Mouse (Mus musculus) gastrocnemius, postnatal 36 days (tissue): ENCODE data around the gene Akt1s1. TPM values are rescaled to one million over a fixed set of nuclear protein-coding genes. Genes with fewer than 3 reads are reported as not detected.
A peak's percentile ranks its signal among the peaks of the same experiment; 100 is the strongest.

Source experiments
- DNase-seq, 2 experiments: peaks; one replicate each; pipeline ENCODE4 v3.0.0; 2022
- intact Hi-C: fragments of 180-260 bp; cut with DNase I; formaldehyde crosslinking; loops from one replicate; pipeline ENCODE4 v1.15.1; 2025
- long read RNA-seq, 2 experiments: library from polyadenylated mRNA; stranded (forward); transcript quantifications; one replicate each; pipeline ENCODE4 v2.0.0; 2021
- total RNA-seq, 2 experiments: library from RNA; stranded (reverse); gene quantifications; 2 replicates each; pipeline ENCODE4 v1.2.3; 2021

The Akt1s1 gene
- 100 to 1,000 TPM; 111 to 122 TPM for total RNA-seq
- long read RNA-seq, experiment 1, transcript Akt1s1-203 (5 exons, 1,160 nt), result minor isoform, 6 of 61 reads
- long read RNA-seq, experiment 1, transcript Akt1s1-204 (5 exons, 1,812 nt), result major isoform, 35 of 61 reads
- long read RNA-seq, experiment 1, partial matches to known transcripts, result 6 of 61 reads
- long read RNA-seq, experiment 1, other reads (novel, unspliced or antisense), result 14 of 61 reads
- long read RNA-seq, experiment 2, transcript Akt1s1-203 (5 exons, 1,160 nt), result minor isoform, 13 of 90 reads
- long read RNA-seq, experiment 2, transcript Akt1s1-204 (5 exons, 1,812 nt), result major isoform, 41 of 90 reads
- long read RNA-seq, experiment 2, partial matches to known transcripts, result 9 of 90 reads
- long read RNA-seq, experiment 2, other reads (novel, unspliced or antisense), result 26 of 90 reads

DNA sequence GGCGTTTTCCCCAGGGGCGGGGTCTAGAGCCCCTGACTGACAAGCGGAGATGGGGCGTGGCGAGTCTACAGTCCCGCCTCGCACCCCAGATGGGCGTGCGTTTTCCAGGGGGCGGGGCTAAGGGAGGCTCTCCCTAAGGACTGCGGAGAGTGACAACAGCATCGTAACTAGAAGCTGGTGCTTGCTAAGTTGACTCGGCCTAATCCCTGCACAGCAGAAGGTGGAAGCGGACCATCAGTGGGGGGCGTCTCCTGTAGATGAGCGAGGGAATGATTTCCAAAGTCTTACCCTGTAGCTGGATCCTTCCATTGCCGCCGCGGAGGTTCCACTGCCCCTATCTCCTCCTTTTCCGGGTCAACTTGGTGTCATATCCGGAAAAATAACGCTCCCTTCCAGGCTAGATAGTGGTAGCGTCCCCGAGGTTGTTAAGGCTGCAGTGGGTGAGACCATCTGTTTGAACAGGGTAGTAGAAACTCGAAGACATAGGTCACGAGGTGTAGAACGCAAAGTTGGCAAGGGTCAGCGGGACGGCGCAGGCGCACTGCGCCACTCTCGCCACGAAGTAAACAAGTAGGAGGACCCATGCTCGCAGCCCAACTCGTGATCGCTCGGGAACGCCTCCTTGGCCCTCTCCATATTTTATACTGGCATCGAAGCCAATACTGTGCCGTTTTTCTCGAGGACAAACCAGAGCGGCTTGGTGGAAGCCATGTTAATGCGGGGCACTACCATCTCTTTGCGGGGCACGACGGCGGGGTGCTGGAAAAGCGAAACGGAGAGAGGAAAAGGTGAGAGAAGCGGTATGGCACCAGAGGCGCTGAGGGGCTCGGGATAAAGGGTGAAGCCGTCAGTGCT lies at the start of gene Akt1s1, which contains the start of gene Tbc1d17:
Akt1s1 (plus strand) TSS at position 431 of the 855 bp plus-strand sequence.
Tbc1d17 (minus strand) TSS at position 519 of the 855 bp plus-strand sequence.
- DNase-seq, result peak; percentile 99
- intact Hi-C loops, result no loop called here

DNA sequence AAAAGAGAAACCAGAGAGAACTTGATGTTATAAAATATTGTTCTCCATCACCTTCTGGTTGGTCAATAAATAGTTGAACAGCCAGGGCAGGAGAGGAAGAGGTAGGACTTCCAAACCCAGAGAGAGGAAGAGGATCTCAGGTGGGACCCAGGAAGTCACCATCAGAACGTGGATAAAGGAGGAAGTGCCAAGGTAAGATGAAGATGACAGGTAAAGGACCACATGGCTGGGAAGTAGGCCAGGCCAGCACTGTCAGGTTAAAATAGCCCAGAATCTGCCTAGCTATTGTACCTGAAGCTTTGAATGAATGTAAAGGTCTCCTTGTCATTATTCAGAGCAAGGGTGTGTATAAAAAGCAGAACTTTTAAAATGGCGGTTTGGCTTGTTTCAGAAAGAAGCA lies 39.9 kb upstream of the Akt1s1 start:
- intact Hi-C loops, result no loop called here
- DNase-seq, result no peak

DNA sequence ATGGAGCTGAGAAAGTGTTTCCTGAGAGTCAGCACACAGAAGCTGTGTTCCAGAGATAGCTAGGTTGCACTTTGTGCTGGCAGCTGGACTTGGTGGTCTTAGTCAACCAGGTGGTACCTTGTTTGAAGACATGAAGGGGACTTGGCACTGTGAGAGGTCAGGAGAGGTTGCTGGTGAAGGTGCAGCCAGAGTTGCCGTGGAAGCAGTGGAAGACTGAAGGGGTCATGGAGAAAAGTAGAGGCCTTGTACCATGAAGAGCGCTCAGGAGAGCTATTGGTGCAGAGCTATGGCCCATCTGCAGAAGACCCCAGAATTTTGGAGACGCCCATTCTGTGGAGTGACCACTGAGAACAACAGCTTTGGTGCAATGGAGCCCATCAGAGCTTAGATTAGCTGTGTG lies 39.3 kb upstream of the Akt1s1 start:
- intact Hi-C loops, result no loop called here

DNA sequence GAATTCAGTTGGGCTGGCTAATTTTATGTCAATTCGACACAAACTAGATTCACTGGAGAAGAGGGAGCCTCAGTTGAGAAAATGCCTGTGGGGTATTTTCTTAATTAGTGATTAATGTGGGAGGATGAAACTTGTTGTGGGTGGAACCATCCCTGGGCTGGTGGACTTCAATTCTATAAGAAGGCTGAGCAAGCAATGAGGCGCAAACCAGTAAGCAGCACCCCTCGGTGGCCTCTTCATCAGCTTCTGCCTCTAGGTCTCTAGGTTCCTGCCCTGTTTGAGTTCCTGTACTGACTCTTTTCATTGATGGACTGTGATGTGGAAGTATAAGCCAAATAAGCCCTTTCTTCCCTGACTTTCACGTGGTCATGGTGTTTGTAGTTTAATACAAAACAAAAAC lies 38.4 kb upstream of the Akt1s1 start:
- no peak for DNase-seq
- intact Hi-C loops, result loop anchor here (5.0 kb wide), 1 partner anchor 53 kb away; no protein-coding TSS in a partner anchor

More for the DNA sequence above, 39.3 kb upstream of the Akt1s1 start:
- DNase-seq, result no peak

DNA sequence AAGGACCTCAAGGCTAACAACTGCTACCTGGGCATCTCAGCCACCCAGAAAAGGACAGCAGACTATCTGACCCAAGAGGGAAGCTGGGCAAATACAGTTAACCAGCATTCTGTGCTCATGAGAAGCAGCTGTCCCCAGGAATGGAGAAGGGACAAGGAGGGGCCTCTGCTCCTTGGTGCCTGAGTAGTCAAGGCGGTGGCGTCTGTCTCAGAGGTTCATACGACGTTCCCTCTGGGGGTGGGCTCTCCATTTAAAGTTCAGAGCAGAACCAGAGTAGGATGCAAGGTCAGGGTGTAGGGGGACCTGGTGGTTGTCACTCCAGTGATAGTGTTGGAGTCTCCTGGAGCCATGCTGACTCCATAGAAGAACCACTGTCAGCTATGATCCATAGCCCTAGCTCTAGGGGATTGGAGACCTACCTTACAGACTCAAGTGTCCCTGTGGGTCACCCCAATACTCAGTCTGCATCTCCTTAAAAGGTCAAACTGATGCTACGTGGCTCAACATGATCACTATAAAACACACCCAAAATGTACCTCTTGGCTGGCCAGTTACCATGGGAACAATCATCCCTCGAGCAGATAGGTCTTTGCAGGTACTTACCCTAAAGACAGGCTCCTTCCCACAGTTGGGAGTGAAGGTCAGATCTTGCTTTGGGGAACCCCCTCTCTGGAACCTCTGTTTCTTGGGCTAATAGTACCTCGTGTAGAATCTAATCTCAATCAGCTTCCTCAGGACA lies 37.8 kb upstream of the Akt1s1 start:
- DNase-seq, result no peak
- intact Hi-C loops, result loop anchor here (5.0 kb wide), 1 partner anchor 54 kb away; no protein-coding TSS in a partner anchor

DNA sequence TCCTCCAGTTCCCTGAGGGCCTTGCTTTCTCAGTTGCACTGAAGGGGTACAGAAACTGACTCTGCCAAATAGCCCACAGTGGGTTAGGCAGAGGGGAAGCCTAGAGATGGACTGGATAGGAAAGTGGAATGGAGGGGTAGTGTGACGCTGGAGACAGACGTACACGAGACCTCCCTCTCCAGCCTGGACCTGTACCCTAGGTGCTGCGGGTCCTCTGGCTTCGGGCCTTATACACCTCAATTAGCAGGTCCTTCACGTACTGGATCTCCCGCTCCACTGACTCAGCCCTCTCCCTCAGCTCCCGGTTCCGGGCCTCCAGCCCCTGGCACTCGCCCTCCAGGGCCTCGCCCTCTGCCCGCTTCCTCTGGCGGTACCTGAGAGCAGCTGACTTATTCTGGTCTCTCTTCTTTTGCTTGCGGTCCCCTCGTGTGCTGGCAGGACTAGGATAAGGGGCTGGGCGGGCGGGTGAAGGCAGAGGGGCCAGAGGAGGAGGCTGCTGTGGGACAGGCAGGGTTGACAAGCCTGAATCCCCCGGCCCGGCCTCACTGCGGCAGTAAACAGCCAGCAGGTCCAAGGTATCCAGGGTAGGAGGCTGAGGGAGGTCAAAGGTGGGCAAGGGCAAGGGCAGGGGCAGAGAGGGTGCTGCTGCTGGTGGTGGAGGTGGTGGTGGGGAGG lies 36.0 kb upstream of the Akt1s1 start:
- DNase-seq, result no peak
- intact Hi-C loops, result loop anchor here (5.0 kb wide), 1 partner anchor 55 kb away; no protein-coding TSS in a partner anchor

DNA sequence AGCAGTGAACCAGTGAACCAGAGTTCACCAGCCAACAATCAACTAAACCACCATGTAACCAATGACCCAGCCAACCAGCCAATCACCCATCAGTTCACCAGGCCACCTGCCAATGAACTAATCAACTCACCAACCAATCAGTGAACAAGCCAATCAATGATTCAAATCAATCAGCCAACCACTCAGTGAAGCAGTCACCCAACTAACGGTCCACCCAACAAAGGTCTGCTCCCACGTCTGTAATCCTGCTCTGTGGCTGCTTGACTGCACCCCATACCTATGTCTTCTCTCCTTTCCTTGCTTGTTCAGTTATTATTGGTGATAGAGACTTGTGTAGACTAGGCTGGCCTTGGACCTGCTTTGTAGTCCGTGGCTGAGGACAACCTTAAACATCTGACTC lies 34.8 kb upstream of the Akt1s1 start:
- intact Hi-C loops, result loop anchor here (5.0 kb wide), 1 partner anchor 57 kb away; no protein-coding TSS in a partner anchor

DNA sequence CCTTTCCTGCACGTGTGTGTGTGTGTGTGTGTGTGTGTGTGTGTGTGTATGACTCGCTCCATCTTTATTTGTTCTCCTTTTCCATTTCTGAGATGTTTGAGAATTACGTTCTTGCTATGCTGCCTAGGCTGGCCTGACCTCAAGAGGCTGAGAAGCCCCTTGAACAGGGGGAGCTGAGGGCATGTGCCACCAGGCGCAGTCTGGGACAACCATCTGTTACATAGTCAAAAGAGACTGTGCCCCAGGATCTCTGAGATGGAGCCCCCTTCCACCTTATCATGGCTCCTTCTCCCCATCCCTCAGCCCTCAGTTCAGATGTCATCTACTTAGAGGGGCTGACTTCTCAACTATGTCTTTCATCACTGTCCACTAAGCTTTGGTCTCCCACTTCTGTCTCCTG lies 34.4 kb upstream of the Akt1s1 start:
- no peak for DNase-seq
- intact Hi-C loops, result loop anchor here (5.0 kb wide), 1 partner anchor 57 kb away; no protein-coding TSS in a partner anchor

More for the DNA sequence above, 34.8 kb upstream of the Akt1s1 start:
- no peak for DNase-seq

DNA sequence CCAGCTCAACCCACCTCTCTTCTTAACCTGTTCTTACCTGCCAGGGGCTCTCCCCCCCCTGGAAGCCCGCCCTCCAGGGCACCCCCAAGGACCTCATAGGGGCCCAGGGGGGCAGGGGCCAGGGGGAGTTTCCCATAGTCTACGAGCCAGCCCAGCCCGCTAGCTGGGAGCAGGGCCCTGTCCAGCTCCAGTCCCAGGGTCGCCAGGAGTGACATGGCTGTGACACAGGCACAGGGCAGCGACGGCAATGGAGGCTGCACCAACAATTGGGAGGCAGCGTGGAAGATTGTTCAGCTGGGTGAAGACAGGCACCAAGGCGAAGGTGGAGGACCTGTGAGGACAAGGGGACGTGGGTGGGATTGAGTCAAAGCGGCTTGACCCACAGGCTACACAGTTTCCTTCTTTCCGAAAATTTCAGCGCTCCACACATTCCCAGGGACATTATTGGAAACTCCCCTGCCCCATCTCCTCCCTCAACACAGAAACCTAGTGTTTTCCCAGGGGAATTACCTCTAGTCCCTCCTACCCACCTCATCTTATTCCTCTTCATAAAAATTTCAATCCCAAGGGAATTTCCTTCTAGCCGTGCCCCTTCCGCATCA lies 33.7 kb upstream of the Akt1s1 start:
- DNase-seq, result no peak
- intact Hi-C loops, result loop anchor here (5.0 kb wide), 1 partner anchor 58 kb away; no protein-coding TSS in a partner anchor

DNA sequence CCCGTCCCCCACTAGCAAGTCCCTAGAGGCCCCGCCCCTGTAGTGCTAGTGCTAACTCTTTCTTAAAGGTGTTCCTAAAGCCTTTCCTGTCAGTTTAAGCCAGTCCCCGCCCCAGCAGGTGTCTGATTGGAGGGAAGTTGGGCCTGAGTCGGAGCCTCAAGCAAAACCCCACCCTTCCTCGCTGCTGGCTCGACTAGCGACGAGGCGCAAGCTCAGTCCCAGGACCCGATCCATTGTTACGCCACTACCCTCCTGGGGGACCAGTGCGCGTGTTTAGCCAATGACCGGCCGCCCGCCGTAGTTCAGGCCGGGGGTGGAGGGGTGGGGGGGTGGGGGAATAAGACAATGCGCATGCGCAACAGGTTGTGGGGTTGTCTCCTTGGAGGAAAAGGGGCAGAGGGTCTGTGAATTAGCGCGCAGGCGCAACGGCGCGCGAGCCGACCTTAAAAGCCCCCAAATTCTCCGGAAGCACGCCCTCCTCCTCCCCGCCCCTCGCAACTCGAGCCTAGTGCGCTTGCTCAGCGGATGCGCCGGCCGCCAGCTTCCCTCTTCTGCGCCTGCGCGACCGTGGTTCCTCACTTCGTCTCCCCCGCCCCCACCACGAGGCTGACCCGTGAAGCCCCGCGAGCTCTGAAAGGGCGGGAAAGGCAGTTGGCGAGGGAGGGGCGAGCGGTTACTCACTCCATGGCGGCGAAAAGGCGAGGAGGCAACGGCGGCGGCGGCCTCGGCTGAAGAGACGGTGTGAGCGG lies 32.9 kb upstream of the Akt1s1 start, which contains the start of the genes Nup62 and Il4i1:
Nup62 (plus strand) TSS at position 368 of the 749 bp plus-strand sequence.
Il4i1 (plus strand) TSS at position 667 of the 749 bp plus-strand sequence.
- peak; percentile 98 for DNase-seq
- intact Hi-C loops, result no loop called here

DNA sequence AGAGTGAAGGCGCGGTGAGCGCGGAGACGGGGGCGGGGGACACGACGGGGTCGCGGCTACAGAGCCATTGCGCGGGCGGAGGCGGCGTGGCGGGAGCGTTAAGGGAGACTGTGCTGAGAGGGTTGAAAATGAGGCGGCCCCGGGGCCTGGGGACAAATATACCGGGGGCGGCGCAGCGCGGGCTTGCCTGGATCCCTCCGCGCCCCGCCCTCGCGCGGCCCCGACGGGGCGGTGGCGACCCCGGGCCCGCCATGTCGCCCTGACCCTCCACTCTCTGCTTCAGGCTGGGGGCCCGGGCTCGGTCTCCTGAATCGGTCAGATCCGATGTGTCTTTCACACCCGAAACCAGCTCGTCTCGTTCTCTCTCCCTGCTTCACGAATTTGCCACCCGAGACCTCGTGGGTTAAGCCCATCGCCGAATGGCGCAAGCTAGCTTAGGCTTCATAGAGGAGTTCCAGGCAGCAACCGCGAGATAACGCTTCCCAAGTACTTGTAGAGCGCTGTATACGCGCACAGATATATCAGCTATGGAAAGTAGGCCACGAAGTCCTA lies 32.2 kb upstream of the Akt1s1 start, which contains the start of gene Atf5:
Atf5 (minus strand) TSS at position 189 of the 552 bp plus-strand sequence.
- peak; percentile 70 to 75 for DNase-seq
- intact Hi-C loops, result no loop called here

DNA sequence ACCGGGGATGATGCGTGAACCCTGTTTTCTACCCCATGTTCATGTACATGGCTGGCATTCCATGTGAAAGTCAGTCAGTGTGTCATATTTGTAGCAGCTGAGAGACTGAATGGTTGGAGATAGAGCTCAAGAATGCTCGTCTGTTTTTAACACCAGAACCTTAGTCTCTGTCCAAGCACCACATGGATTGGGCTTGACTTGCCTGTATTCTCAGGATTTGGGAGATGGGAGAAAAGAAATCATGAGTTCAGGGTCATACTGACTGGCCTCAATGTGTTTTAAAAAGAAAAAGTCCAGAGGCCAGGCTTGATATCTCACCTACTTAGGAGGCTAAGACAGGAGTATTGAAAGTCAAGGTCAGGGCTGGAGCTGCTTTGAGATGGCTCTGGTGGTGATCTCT lies 31.4 kb upstream of the Akt1s1 start:
- no peak for DNase-seq
- intact Hi-C loops, result no loop called here

DNA sequence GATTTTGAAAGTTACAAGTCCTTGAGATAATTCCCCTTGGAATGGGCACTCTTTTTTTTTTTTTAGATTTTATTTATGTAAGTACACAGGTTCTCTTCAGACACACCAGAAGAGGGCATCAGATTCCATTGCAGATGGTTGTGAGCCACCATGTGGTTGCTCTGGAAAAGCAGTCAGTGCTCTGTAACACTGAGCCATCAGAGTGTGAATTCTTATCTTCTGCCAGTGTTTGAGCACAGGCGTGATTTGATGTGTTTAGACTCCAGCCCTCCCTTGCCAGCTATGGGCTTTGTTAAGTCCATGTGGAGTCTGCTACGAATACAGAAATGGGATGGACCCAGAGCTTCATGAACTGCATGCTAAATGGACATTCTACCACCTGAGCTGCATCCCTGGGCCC lies 30.6 kb upstream of the Akt1s1 start:
- intact Hi-C loops, result no loop called here
- DNase-seq, result no peak

DNA sequence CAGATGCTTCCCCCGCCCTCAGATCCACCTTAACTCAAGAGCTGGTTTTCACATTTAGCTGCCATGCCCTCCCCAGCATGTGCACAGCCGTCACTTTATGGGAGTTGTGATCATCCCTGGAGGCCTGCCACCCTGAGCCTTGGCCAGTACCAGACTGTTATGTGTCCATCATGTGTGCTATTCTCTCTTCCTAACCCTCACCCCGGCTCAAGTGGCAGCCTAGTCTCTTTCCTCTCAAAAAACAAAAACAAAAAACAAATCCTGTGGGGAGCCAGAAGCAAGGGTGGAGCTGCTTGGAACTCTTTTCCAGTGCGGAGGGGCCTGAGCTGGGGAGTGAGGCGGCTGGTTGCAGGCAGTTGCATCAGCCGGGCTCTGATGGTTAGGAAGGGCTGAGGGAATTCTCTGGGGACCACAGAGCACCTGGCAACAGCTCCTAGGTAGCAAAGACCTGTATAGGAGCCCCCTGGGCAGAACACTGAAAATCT lies 30.0 kb upstream of the Akt1s1 start:
- peak; percentile 67 to 75 for DNase-seq
- intact Hi-C loops, result no loop called here

DNA sequence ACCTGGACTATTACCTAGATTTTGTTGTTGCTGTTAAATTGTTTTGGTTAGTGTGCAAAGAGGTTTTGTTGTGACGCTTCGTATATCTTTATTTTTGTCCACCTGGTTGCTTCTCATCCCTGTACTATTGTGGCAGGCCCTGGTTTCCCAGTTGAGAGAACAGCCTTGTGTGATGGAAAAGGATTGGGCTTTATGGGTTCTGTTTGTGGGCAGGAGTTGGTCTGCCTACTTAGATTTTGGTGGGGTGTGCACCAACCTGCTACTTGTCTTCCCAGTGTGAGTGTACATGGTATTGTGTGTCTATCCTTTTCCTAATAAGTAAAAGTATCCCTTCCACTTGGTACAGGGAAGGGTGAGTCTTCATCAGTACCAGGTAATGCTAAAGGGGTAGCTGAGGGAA lies 29.4 kb upstream of the Akt1s1 start:
- intact Hi-C loops, result no loop called here
- no peak for DNase-seq

DNA sequence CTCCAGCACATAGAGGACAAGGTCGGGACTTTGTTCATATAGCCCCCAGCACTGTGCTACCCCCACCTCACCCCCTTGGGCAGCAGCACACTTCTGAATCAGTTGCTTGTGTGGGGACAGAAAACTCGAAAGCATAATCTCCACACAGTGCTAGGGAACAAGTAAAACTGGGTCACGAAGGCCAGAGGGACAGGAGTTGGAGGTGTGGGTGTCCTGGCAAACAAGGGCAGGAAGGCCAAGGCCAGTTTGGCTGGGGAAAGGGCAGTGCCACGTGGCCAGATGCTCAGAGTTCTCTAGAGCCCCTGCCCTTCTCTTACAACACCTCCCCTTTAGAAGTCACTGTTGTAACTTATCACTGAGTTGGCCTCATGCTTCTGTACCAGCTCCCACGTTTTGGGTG lies 28.9 kb upstream of the Akt1s1 start:
- intact Hi-C loops, result loop anchor here (10.0 kb wide), 1 partner anchor 175 kb away; no protein-coding TSS in a partner anchor
- peak in 1 of 2 experiments; percentile 13 for DNase-seq

DNA sequence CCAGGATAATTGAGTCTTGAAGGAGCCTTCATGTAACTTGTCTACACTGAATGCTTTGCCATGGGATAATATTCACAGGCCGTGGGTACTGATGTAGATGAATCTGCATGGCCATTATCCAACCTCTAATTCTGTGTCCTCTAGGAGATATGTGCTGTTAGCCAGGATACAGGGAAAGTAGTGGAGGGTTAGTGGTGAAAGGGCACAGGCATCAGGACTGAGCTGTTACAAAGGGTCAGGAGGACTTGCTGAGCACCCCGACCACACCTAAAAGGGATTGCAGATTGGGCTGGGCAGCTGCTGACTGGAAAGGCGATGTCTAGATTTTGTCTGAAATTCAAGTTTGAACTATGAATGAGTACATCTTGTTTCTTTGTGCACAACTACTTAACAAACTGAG lies 28.3 kb upstream of the Akt1s1 start:
- DNase-seq, result no peak
- intact Hi-C loops, result loop anchor here (10.0 kb wide), 1 partner anchor 176 kb away; no protein-coding TSS in a partner anchor
